Mouse (Mus musculus): ENCODE data around the gene Negr1. TPM values are rescaled to one million over a fixed set of nuclear protein-coding genes. Genes with fewer than 3 reads are reported as not detected.

Negr1 gene
- total RNA-seq, 1 experiment from 2014 or later, result not detected

- ATAC-seq (replicated peaks in 1 of 2; ENCODE audit: insufficient read depth in 1 of 2, low FRiP score in 2 of 2, low TSS enrichment in 1 of 2, low read depth in 1 of 2, poor library complexity in 2 of 2, severe bottlenecking in 2 of 2), result no peak
Measured at GRCm38 (mm10) chr3:156929677-156930440, 368.3 kb downstream of the Negr1 start.

- ATAC-seq (replicated peaks in 1 of 2; ENCODE audit: insufficient read depth in 1 of 2, low FRiP score in 2 of 2, low TSS enrichment in 1 of 2, low read depth in 1 of 2, poor library complexity in 2 of 2, severe bottlenecking in 2 of 2), result no peak
Measured at GRCm38 (mm10) chr3:156931011-156931410, 369.4 kb downstream of the Negr1 start.

- no peak for ATAC-seq (replicated peaks in 1 of 2; ENCODE audit: insufficient read depth in 1 of 2, low FRiP score in 2 of 2, low TSS enrichment in 1 of 2, low read depth in 1 of 2, poor library complexity in 2 of 2, severe bottlenecking in 2 of 2)
Measured at GRCm38 (mm10) chr3:156931540-156931939, 369.9 kb downstream of the Negr1 start.

- no peak for ATAC-seq (replicated peaks in 1 of 2; ENCODE audit: insufficient read depth in 1 of 2, low FRiP score in 2 of 2, low TSS enrichment in 1 of 2, low read depth in 1 of 2, poor library complexity in 2 of 2, severe bottlenecking in 2 of 2)
Measured at GRCm38 (mm10) chr3:156934778-156935290, 373.2 kb downstream of the Negr1 start.

- no peak for ATAC-seq (replicated peaks in 1 of 2; ENCODE audit: insufficient read depth in 1 of 2, low FRiP score in 2 of 2, low TSS enrichment in 1 of 2, low read depth in 1 of 2, poor library complexity in 2 of 2, severe bottlenecking in 2 of 2)
Measured at GRCm38 (mm10) chr3:156947404-156947803, 385.8 kb downstream of the Negr1 start.

- ATAC-seq (replicated peaks in 1 of 2; ENCODE audit: insufficient read depth in 1 of 2, low FRiP score in 2 of 2, low TSS enrichment in 1 of 2, low read depth in 1 of 2, poor library complexity in 2 of 2, severe bottlenecking in 2 of 2), result no peak
Measured at GRCm38 (mm10) chr3:156952970-156953369, 391.4 kb downstream of the Negr1 start.

- ATAC-seq (replicated peaks in 1 of 2; ENCODE audit: insufficient read depth in 1 of 2, low FRiP score in 2 of 2, low TSS enrichment in 1 of 2, low read depth in 1 of 2, poor library complexity in 2 of 2, severe bottlenecking in 2 of 2), result no peak
Measured at GRCm38 (mm10) chr3:156955094-156955493, 393.5 kb downstream of the Negr1 start.

GRCm38 (mm10) chr3:156958640-156959039 is 397.0 kb downstream of the Negr1 start:
- no peak for ATAC-seq (replicated peaks in 1 of 2; ENCODE audit: insufficient read depth in 1 of 2, low FRiP score in 2 of 2, low TSS enrichment in 1 of 2, low read depth in 1 of 2, poor library complexity in 2 of 2, severe bottlenecking in 2 of 2)

- no peak for ATAC-seq (replicated peaks in 1 of 2; ENCODE audit: insufficient read depth in 1 of 2, low FRiP score in 2 of 2, low TSS enrichment in 1 of 2, low read depth in 1 of 2, poor library complexity in 2 of 2, severe bottlenecking in 2 of 2)
Measured at GRCm38 (mm10) chr3:156968764-156969163, 407.2 kb downstream of the Negr1 start.

GRCm38 (mm10) chr3:156971104-156971503 is 409.5 kb downstream of the Negr1 start:
- ATAC-seq (replicated peaks in 1 of 2; ENCODE audit: insufficient read depth in 1 of 2, low FRiP score in 2 of 2, low TSS enrichment in 1 of 2, low read depth in 1 of 2, poor library complexity in 2 of 2, severe bottlenecking in 2 of 2), result no peak

- no peak for ATAC-seq (replicated peaks in 1 of 2; ENCODE audit: insufficient read depth in 1 of 2, low FRiP score in 2 of 2, low TSS enrichment in 1 of 2, low read depth in 1 of 2, poor library complexity in 2 of 2, severe bottlenecking in 2 of 2)
Measured at GRCm38 (mm10) chr3:156976816-156977215, 415.2 kb downstream of the Negr1 start.

GRCm38 (mm10) chr3:156980042-156980716 is 418.6 kb downstream of the Negr1 start:
- no peak for ATAC-seq (replicated peaks in 1 of 2; ENCODE audit: insufficient read depth in 1 of 2, low FRiP score in 2 of 2, low TSS enrichment in 1 of 2, low read depth in 1 of 2, poor library complexity in 2 of 2, severe bottlenecking in 2 of 2)

GRCm38 (mm10) chr3:156982102-156982501 is 420.5 kb downstream of the Negr1 start:
- ATAC-seq (replicated peaks in 1 of 2; ENCODE audit: insufficient read depth in 1 of 2, low FRiP score in 2 of 2, low TSS enrichment in 1 of 2, low read depth in 1 of 2, poor library complexity in 2 of 2, severe bottlenecking in 2 of 2), result no peak

GRCm38 (mm10) chr3:156987113-156987512 is 425.5 kb downstream of the Negr1 start:
- ATAC-seq (replicated peaks in 1 of 2; ENCODE audit: insufficient read depth in 1 of 2, low FRiP score in 2 of 2, low TSS enrichment in 1 of 2, low read depth in 1 of 2, poor library complexity in 2 of 2, severe bottlenecking in 2 of 2), result no peak

- ATAC-seq (replicated peaks in 1 of 2; ENCODE audit: insufficient read depth in 1 of 2, low FRiP score in 2 of 2, low TSS enrichment in 1 of 2, low read depth in 1 of 2, poor library complexity in 2 of 2, severe bottlenecking in 2 of 2), result no peak
Measured at GRCm38 (mm10) chr3:156992171-156992570, 430.6 kb downstream of the Negr1 start.

- ATAC-seq (replicated peaks in 1 of 2; ENCODE audit: insufficient read depth in 1 of 2, low FRiP score in 2 of 2, low TSS enrichment in 1 of 2, low read depth in 1 of 2, poor library complexity in 2 of 2, severe bottlenecking in 2 of 2), result no peak
Measured at GRCm38 (mm10) chr3:156992811-156993210, 431.2 kb downstream of the Negr1 start.

- ATAC-seq (replicated peaks in 1 of 2; ENCODE audit: insufficient read depth in 1 of 2, low FRiP score in 2 of 2, low TSS enrichment in 1 of 2, low read depth in 1 of 2, poor library complexity in 2 of 2, severe bottlenecking in 2 of 2), result no peak
Measured at GRCm38 (mm10) chr3:156999177-156999808, 437.7 kb downstream of the Negr1 start.

GRCm38 (mm10) chr3:157021632-157022031 is 460.0 kb downstream of the Negr1 start:
- ATAC-seq (replicated peaks in 1 of 2; ENCODE audit: insufficient read depth in 1 of 2, low FRiP score in 2 of 2, low TSS enrichment in 1 of 2, low read depth in 1 of 2, poor library complexity in 2 of 2, severe bottlenecking in 2 of 2), result no peak

Measured in hematopoietic stem cell, adult 5-6 weeks (primary cell).